Mouse (Mus musculus): ENCODE results near the gene Pex11g.

Gene Pex11g

GRCm38 (mm10) chr8:3415661-3416060 is 51.8 kb downstream of the Pex11g start:
- no peak for DNase-seq (ENCODE audit: low read depth, low spot score)

GRCm38 (mm10) chr8:3415259-3415658 is 52.2 kb downstream of the Pex11g start:
- no peak for DNase-seq (ENCODE audit: low read depth, low spot score)

GRCm38 (mm10) chr8:3414639-3415190 is 52.8 kb downstream of the Pex11g start:
- no peak for DNase-seq (ENCODE audit: low read depth, low spot score)

GRCm38 (mm10) chr8:3412816-3413215 is 54.7 kb downstream of the Pex11g start:
- DNase-seq (ENCODE audit: low read depth, low spot score) = peak; percentile 85

GRCm38 (mm10) chr8:3411901-3412301 is 55.6 kb downstream of the Pex11g start:
- peak; percentile 98 for DNase-seq (ENCODE audit: low read depth, low spot score)

GRCm38 (mm10) chr8:3411085-3411484 is 56.4 kb downstream of the Pex11g start:
- no peak for DNase-seq (ENCODE audit: low read depth, low spot score)

GRCm38 (mm10) chr8:3407417-3407816 is 60.1 kb downstream of the Pex11g start:
- no peak for DNase-seq (ENCODE audit: low read depth, low spot score)
